Mouse (Mus musculus): ENCODE data around the gene Gpr156. TPM values are rescaled to one million over a fixed set of nuclear protein-coding genes. Genes with fewer than 3 reads are reported as not detected.
"Not testable (repeated sequence)": the region's sequence is repeated elsewhere in the genome, so short reads cannot be mapped to it uniquely, and the experiment has no call there.

The Gpr156 gene
- polyA plus RNA-seq, 1 experiment from 2014 or later: 0.18 TPM

DNA sequence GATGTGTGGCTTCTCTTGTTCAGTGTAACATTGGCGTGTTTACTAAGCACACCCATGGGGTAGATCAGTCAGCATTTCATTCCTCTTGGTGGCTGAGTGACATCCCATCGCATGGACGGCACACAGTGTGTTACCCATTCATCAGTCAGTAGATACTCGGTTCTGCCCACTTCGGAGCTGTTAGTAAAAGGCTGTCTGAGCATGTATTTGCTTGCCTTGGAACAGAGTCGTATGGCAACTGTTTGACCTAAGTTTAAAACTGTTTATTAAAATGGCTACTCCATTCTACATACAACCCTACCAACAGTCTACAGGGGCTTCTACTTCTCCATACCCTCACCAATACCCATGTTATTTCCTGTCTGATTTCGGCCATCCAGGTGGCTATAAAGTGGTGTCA, 50.6 kb downstream of the Gpr156 start:
- WGBS: 80% methylated on average over 7 of the region's 7 CpGs
- no peak for ATAC-seq (ENCODE audit: insufficient read depth, low FRiP score, low read depth)
- H3K9me3 ChIP-seq: no peaks in the 10 kb centered on the region

DNA sequence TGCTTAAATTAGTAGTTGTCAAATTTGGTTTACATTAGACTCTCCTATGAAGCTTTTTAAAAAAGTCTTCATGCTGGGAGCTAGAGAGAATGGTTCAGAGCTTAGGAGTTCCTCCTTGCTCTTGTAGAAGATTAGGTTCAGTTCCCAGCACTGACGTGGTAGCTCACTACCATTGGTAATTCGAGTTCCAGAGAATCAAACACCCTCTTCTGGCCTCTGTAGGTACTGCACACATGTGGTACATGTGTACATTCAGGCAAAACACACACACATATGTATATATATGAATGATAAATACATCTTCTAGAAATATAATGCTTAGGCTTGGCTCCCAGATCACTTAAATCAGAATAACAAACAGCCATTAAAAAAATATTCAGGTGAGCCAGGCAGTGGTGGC, 51.1 kb downstream of the Gpr156 start:
- peaks cover 9% of the 10 kb centered on the region; the same call in 1 of the 2 replicates for H3K4me1 ChIP-seq
- 58% methylated on average over 2 of the region's 2 CpGs for WGBS

More for the DNA sequence above, 50.6 kb downstream of the Gpr156 start:
- Histone ChIP-seq H3K4me1 (peaks cover 9% of the 10 kb centered on the region; the same call in 1 of the 2 replicates), H3K36me3 (no peaks in the 10 kb centered on the region), H3K9ac (no peak overlapping the region), H3K4me2 (no peak overlapping the region), H3K27me3 (replicated peaks) (no peaks in the 10 kb centered on the region), H3K27ac (no peak overlapping the region), H3K4me3 (replicated peaks) (no peak overlapping the region)

DNA sequence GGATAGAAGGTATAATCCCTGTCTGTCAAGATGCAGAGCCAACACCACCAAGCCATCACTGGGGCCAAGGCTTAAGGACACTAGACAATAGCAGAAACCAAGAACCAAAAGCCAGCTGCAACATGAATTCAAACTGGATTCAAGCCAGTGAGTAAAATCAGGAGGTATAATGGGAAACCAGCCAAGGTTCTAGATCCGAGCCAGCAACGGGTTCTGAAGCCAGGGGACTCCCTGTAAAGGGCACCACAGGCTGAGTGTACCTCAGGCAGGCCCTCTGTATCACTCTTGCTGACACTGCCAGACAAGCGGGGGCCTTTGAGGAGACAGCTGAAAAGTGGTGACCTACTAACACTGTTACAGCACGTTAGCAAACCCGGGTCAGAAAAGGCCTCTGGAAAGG, 55.2 kb downstream of the Gpr156 start:
- H3K36me3 ChIP-seq: no peaks in the 10 kb centered on the region
- no peak overlapping the region for H3K4me2 ChIP-seq
- no peaks in the 10 kb centered on the region for H3K27me3 ChIP-seq (replicated peaks)
- H3K27ac ChIP-seq: no peak overlapping the region
- 54% methylated on average over 5 of the region's 5 CpGs for WGBS
- H3K9me3 ChIP-seq: no peaks in the 10 kb centered on the region
- H3K4me1 ChIP-seq: peaks cover 6% of the 10 kb centered on the region; the same call in 1 of the 2 replicates
- no peak overlapping the region for H3K9ac ChIP-seq
- H3K4me3 ChIP-seq (replicated peaks): no peak overlapping the region
- no peak for ATAC-seq (ENCODE audit: insufficient read depth, low FRiP score, low read depth)

More for the DNA sequence above, 51.1 kb downstream of the Gpr156 start:
- Histone ChIP-seq H3K36me3 (no peaks in the 10 kb centered on the region), H3K4me2 (no peak overlapping the region), H3K27me3 (replicated peaks) (no peaks in the 10 kb centered on the region), H3K9ac (no peak overlapping the region), H3K27ac (no peak overlapping the region), H3K9me3 (no peaks in the 10 kb centered on the region), H3K4me3 (replicated peaks) (no peak overlapping the region)
- no peak for ATAC-seq (ENCODE audit: insufficient read depth, low FRiP score, low read depth)

DNA sequence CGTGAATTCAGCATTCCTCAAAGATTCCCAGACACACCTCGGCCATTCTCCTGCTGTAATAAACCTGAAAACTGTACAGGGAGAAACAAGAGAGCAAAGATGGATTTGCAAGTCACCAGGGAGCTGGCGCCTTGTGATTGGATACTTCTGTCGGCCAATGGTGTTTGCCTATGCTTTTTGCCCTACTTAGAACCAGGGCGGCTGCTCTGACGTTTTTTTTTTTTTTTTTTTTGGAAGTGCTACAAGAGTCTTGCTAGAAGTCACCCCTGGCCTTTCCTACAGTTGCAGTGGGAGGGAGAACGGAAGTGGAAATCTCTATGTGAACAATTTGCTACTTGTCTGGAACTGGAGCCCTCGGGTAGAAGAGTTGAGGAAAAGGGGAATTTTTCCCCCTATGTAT, 56.1 kb downstream of the Gpr156 start:
- Histone ChIP-seq H3K4me2 (no peak overlapping the region), H3K9ac (no peak overlapping the region), H3K27ac (no peak overlapping the region), H3K9me3 (no peaks in the 10 kb centered on the region), H3K4me1 (peaks cover 6% of the 10 kb centered on the region; the same call in 1 of the 2 replicates), H3K4me3 (replicated peaks) (no peak overlapping the region), H3K27me3 (replicated peaks) (no peaks in the 10 kb centered on the region), H3K36me3 (no peaks in the 10 kb centered on the region)
- WGBS: 56% methylated on average over 8 of the region's 8 CpGs
- no peak for ATAC-seq (ENCODE audit: insufficient read depth, low FRiP score, low read depth)

DNA sequence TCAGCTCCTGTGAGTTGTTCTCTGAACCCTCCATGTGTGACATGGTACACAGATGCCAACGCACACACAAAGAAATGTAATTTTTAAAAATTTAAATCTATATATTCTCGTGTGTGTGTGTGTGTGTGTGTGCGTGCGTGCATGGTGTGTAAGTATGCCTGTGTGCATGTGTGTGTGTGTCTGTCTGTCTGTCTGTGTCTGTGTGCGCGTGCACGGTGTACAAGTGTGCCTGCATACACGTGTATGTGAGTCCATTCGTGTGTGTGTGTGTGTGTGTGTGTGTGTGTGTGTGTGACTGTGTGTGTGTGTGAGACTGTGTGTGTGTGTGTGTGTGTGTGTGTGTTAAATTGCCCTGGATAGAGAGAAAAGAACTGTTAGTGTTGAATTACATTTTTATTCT, 56.9 kb downstream of the Gpr156 start:
- not testable (repeated sequence) for H3K36me3 ChIP-seq; ATAC-seq (ENCODE audit: insufficient read depth, low FRiP score, low read depth); H3K4me3 ChIP-seq (replicated peaks); H3K27ac ChIP-seq; H3K27me3 ChIP-seq (replicated peaks); H3K4me2 ChIP-seq; H3K9ac ChIP-seq; H3K4me1 ChIP-seq; H3K9me3 ChIP-seq
- WGBS: 86% methylated on average over 9 of the region's 9 CpGs

DNA sequence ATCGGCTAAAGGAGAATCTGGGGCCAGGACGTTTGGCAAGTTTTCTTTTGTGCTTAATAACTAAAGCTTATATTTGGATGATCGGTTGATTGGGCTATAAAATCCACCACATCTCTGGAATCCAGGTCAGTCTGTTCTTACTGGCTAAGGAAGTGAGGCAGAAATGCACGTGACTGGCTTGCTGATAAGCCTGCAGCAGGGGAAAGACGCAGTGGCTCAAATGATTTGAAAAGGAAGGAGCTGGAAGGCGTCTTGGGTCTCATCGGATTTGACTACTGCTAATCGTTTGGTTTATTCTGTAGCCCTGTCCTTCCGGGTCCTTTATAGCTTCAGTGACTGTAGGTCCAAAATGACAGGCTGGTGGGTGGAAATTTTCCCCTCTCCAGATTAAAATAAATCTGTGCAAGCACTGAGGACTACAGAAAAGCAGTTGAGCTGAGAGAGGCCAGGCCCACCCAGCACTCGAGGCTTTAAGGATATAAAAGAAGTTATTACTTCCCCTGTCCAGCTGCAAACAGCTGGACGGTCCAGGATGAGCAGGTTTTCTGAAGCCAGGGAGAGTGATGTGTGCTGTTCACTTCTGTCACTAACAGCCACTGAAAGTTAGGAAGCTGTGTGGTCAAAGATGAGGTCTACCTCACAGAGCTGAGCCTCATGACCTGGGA, 57.7 kb downstream of the Gpr156 start:
- no peaks in the 10 kb centered on the region for H3K9me3 ChIP-seq
- ATAC-seq (ENCODE audit: insufficient read depth, low FRiP score, low read depth): 0 out of 2 replicates have a peak, but pooled peaks have one; percentile 35
- H3K4me2 ChIP-seq: no peak overlapping the region
- H3K27ac ChIP-seq: peak overlapping the region; percentile 32
- peaks cover 6% of the 10 kb centered on the region; the same call in 1 of the 2 replicates for H3K4me1 ChIP-seq
- H3K4me3 ChIP-seq (replicated peaks): no peak overlapping the region
- H3K27me3 ChIP-seq (replicated peaks): no peaks in the 10 kb centered on the region
- no peak overlapping the region for H3K9ac ChIP-seq
- 35% methylated on average over 11 of the region's 11 CpGs for WGBS
- H3K36me3 ChIP-seq: no peaks in the 10 kb centered on the region

DNA sequence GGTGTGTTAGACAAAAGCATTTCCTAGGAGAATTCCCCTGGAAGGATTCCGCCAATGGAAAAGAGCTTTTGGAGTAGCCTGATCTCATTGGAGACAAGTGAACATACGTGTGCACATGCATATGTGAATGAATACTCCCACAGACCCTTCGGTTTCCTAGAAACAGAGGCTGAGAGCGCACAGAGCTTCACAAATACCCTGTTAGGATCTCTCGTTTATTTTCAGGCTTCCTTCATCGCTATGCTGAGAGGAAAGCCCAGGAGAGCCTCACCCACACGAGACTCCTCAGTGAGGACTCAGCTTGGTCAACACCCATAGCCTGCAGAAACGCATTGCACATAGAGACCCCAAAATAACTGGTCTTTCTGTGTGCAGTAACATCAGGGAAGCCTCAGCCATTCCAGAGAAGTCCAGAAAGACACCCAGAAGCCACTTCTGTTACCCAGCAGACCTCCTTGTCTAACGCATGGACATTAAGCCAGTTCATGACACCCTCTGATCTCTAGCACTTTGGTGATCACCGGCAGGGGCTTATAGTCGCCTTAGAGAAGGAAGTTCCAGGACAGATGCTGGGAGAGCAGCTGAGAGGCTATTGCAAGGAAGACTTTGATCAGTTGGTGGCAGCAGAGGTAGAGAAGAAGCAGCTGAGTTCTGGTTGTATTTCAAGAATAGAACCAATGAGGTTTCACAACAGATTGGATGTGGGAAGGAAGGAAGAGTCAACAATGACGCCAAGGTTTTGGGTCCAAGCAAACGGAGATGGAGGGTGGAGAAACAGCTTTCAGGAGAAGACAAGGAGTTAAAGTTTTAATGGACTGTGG, 58.4 kb downstream of the Gpr156 start:
- Histone ChIP-seq H3K4me3 (replicated peaks) (no peak overlapping the region), H3K4me2 (no peak overlapping the region), H3K27ac (no peak overlapping the region), H3K9me3 (no peaks in the 10 kb centered on the region), H3K36me3 (no peaks in the 10 kb centered on the region), H3K4me1 (peaks cover 6% of the 10 kb centered on the region; the same call in 1 of the 2 replicates), H3K9ac (no peak overlapping the region), H3K27me3 (replicated peaks) (no peaks in the 10 kb centered on the region)
- ATAC-seq (ENCODE audit: insufficient read depth, low FRiP score, low read depth): no peak
- 48% methylated on average over 13 of the region's 13 CpGs for WGBS

DNA sequence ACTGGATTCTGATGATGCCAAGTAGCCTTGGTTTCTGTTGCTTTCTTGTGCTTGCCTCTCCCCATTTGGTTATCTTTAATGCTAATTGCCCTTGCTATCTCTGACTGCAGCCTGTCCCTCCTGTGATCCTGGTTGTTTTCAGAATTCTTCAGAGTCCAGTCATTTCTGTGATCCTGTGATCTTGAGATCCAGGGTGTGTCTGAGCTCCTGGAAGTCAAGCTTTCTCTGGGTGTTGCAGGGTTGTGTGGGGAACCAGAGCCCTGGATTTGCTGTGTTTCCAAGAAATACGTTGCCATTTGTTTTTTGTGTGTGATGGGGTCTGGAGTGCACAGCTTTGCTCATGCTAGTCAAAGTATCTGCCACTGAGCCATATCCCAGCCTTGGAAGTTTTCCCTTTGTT, 65.6 kb downstream of the Gpr156 start:
- H3K4me1 ChIP-seq: no peaks in the 10 kb centered on the region
- H3K36me3 ChIP-seq: no peaks in the 10 kb centered on the region
- no peaks in the 10 kb centered on the region for H3K9me3 ChIP-seq
- ATAC-seq (ENCODE audit: insufficient read depth, low FRiP score, low read depth): no peak
- no peak overlapping the region for H3K9ac ChIP-seq
- no peak overlapping the region for H3K4me3 ChIP-seq (replicated peaks)
- H3K27ac ChIP-seq: no peak overlapping the region
- no peak overlapping the region for H3K4me2 ChIP-seq
- H3K27me3 ChIP-seq (replicated peaks): no peaks in the 10 kb centered on the region
- 73% methylated on average over 1 of the region's 1 CpGs for WGBS

DNA sequence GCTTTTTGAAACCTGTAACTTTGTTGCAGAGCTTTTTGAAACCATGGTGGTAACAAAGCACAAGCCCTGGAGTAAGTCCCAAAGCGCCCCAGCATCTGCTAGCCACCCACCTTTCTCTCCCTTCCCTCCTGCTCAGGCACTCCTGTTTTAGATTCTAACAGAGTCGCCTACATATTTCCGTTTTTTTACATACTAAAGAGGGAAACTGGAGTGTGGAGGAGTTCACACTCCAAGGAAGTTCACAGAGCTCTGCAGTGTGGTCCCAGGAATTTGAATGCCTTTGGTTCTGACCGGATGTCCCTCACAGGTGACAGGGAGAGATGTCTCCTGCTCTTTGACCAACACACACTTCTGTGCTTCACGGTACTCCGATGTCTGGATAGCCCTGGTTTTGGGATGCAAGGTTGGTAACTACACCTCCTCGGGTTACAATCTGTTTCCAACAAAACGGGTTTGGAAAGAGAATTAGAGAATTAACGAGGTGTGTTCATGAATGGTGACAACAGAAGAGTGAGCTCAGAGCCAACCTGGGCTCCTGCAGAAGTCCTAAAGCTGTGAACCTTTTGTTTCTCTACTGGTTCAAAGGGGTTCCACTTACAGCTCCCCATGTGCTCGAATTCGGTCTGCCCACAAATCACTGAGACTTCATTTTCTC, 72.0 kb downstream of the Gpr156 start:
- Histone ChIP-seq H3K27me3 (replicated peaks) (no peaks in the 10 kb centered on the region), H3K4me3 (replicated peaks) (no peak overlapping the region), H3K4me1 (no peaks in the 10 kb centered on the region), H3K36me3 (no peaks in the 10 kb centered on the region), H3K27ac (no peak overlapping the region), H3K4me2 (no peak overlapping the region), H3K9me3 (no peaks in the 10 kb centered on the region), H3K9ac (no peak overlapping the region)
- WGBS: 46% methylated on average over 11 of the region's 11 CpGs
- ATAC-seq (ENCODE audit: insufficient read depth, low FRiP score, low read depth): no peak

DNA sequence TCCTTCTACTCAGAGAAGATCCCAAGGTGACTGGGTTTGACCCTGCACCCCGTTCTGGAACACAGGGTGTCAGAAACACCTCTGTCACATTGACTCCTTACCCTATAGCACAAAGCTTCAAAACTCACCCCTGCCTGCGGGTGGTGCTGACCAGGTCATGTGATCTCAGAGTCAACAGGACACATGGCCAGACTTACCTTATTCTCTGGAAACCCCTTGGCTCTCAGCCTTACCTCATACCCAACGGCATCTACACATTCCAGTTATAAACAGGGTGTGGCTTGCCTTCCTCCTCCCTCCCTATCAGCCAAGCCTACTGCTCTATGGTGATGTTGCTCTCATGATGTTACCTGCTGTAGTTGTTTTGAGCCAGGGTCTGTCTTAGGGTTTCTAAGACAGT, 73.5 kb downstream of the Gpr156 start:
- no peaks in the 10 kb centered on the region for H3K36me3 ChIP-seq
- H3K9me3 ChIP-seq: no peaks in the 10 kb centered on the region
- 60% methylated on average over 3 of the region's 3 CpGs for WGBS
- no peaks in the 10 kb centered on the region for H3K4me1 ChIP-seq
- no peak overlapping the region for H3K27ac ChIP-seq
- H3K9ac ChIP-seq: no peak overlapping the region
- no peak for ATAC-seq (ENCODE audit: insufficient read depth, low FRiP score, low read depth)
- H3K27me3 ChIP-seq (replicated peaks): no peaks in the 10 kb centered on the region
- H3K4me3 ChIP-seq (replicated peaks): no peak overlapping the region
- H3K4me2 ChIP-seq: no peak overlapping the region

DNA sequence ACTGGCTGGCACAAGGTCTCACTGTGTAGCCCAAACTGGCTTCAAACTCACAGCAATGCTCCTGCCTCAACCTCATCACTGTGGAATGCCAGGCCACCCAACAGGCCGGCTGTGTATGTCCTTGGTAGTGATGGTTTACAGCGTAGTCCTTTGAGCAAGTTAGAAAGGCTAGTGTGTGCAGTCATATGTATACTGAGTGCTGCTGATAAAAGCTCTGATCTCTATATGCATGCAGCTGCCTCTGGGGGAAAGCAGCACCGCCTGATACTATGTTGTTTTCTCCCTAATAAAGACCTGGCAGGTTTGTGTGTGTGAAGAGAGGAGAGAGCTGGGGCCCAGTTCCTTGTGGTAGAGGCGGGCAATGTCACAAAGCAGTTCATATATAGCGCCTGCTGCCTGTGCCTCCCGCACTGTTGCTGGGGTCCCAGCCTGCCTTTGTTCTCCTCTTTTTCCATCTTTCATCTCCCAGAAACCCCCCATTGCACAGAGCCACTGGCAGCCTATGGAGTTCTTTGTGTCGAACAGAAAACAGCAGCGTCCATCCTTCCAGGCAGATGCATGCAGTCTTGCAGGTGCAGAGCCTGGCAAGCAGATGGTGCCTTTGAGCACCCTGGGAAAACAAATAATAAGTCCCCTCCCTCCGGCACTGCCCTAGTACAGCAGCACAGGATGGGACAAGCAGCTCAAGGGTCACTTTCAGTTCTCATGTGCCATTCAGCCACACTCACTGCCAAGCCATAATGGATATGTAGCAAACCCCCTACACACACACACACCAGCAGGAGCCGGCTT, 74.5 kb downstream of the Gpr156 start:
- H3K9me3 ChIP-seq: no peaks in the 10 kb centered on the region
- no peaks in the 10 kb centered on the region for H3K36me3 ChIP-seq
- 47% methylated on average over 10 of the region's 10 CpGs for WGBS
- 0 out of 2 replicates have a peak, but pooled peaks have one; percentile 44 for ATAC-seq (ENCODE audit: insufficient read depth, low FRiP score, low read depth)
- H3K4me2 ChIP-seq: peak overlapping the region; percentile 27; the same call in 1 of the 2 replicates
- H3K27me3 ChIP-seq (replicated peaks): no peaks in the 10 kb centered on the region
- H3K9ac ChIP-seq: no peak overlapping the region
- H3K4me1 ChIP-seq: no peaks in the 10 kb centered on the region
- H3K27ac ChIP-seq: peak overlapping the region; percentile 31; the same call in 1 of the 2 replicates
- H3K4me3 ChIP-seq (replicated peaks): no peak overlapping the region
